Mouse (Mus musculus): ENCODE measurements around the gene Tnfrsf25. TPM values are rescaled to one million over a fixed set of nuclear protein-coding genes. Genes with fewer than 3 reads are reported as not detected.
A peak's percentile ranks its signal among the peaks of the same experiment; 100 is the strongest.

The Tnfrsf25 gene
- total RNA-seq (2021): under 1 TPM; 0.76 to 0.84 TPM
- long read RNA-seq, experiment 1: 0 reads
- long read RNA-seq, experiment 2: 0 reads

- intact Hi-C loops (cut with DNase I): no loop called here
- DNase-seq: no peak
These were observed at the start of gene Tnfrsf25 for GRCm38 (mm10) chr4:152115921-152116612. Gene Tnfrsf25 (plus strand): TSS chr4:152115934.

GRCm38 (mm10) chr4:152067280-152067679, 48.5 kb upstream of the Tnfrsf25 start:
- intact Hi-C loops (cut with DNase I): no loop called here
- no peak for DNase-seq

- peak in 1 of 2 experiments; percentile 46 for DNase-seq
- intact Hi-C loops (cut with DNase I): no loop called here
These were observed 47.5 kb upstream of the Tnfrsf25 start for GRCm38 (mm10) chr4:152068166-152068724.

- DNase-seq: no peak
- intact Hi-C loops (cut with DNase I): no loop called here
These were observed 46.5 kb upstream of the Tnfrsf25 start for GRCm38 (mm10) chr4:152069245-152069644.

GRCm38 (mm10) chr4:152070494-152071396, 45.0 kb upstream of the Tnfrsf25 start:
- intact Hi-C loops (cut with DNase I): no loop called here
- DNase-seq: no peak

- intact Hi-C loops (cut with DNase I): no loop called here
- peak; percentile 40 to 44 for DNase-seq
These were observed 43.6 kb upstream of the Tnfrsf25 start, which contains the start of gene Plekhg5 for GRCm38 (mm10) chr4:152072121-152072601. Gene Plekhg5 (plus strand): TSS chr4:152072498.

GRCm38 (mm10) chr4:152072655-152073054, 43.1 kb upstream of the Tnfrsf25 start:
- intact Hi-C loops (cut with DNase I): no loop called here
- no peak for DNase-seq

GRCm38 (mm10) chr4:152073715-152074114, 42.0 kb upstream of the Tnfrsf25 start:
- intact Hi-C loops (cut with DNase I): no loop called here
- no peak for DNase-seq

GRCm38 (mm10) chr4:152074548-152074947, 41.2 kb upstream of the Tnfrsf25 start:
- no peak for DNase-seq
- intact Hi-C loops (cut with DNase I): no loop called here

- intact Hi-C loops (cut with DNase I): no loop called here
- DNase-seq: no peak
These were observed 38.5 kb upstream of the Tnfrsf25 start for GRCm38 (mm10) chr4:152077191-152077590.

GRCm38 (mm10) chr4:152078105-152078530, 37.6 kb upstream of the Tnfrsf25 start:
- DNase-seq: peak in 1 of 2 experiments; percentile 35
- intact Hi-C loops (cut with DNase I): no loop called here

- intact Hi-C loops (cut with DNase I): no loop called here
- no peak for DNase-seq
These were observed 36.5 kb upstream of the Tnfrsf25 start for GRCm38 (mm10) chr4:152079261-152079660.

- peak in 1 of 2 experiments; percentile 28 for DNase-seq
- intact Hi-C loops (cut with DNase I): no loop called here
These were observed 35.8 kb upstream of the Tnfrsf25 start for GRCm38 (mm10) chr4:152079931-152080330.

- intact Hi-C loops (cut with DNase I): no loop called here
- no peak for DNase-seq
These were observed 32.0 kb upstream of the Tnfrsf25 start for GRCm38 (mm10) chr4:152083611-152084220.

GRCm38 (mm10) chr4:152084616-152085015, 31.1 kb upstream of the Tnfrsf25 start:
- intact Hi-C loops (cut with DNase I): no loop called here
- DNase-seq: no peak

- intact Hi-C loops (cut with DNase I): no loop called here
- peak; percentile 44 to 61 for DNase-seq
These were observed 29.1 kb upstream of the Tnfrsf25 start for GRCm38 (mm10) chr4:152086505-152087210.

GRCm38 (mm10) chr4:152087211-152088081, 28.3 kb upstream of the Tnfrsf25 start:
- no peak for DNase-seq
- intact Hi-C loops (cut with DNase I): no loop called here

- intact Hi-C loops (cut with DNase I): no loop called here
- no peak for DNase-seq
These were observed 27.6 kb upstream of the Tnfrsf25 start for GRCm38 (mm10) chr4:152088133-152088532.

Measured in gastrocnemius, postnatal 36 days (tissue).